Mouse (Mus musculus): ENCODE measurements around the gene Cdkl3. TPM values are rescaled to one million over a fixed set of nuclear protein-coding genes. Genes with fewer than 3 reads are reported as not detected.
A peak's percentile ranks its signal among the peaks of the same experiment; 100 is the strongest.

The Cdkl3 gene
- polyA plus RNA-seq, 1 experiment from 2014 or later: 5.4 TPM

GRCm38 (mm10) chr11:52065841-52066240, 61.8 kb downstream of the Cdkl3 start:
- Histone ChIP-seq H3K4me1 (replicated peaks) (no peaks in the 10 kb centered on the region), H3K36me3 (no peaks in the 10 kb centered on the region), H3K27ac (no peak overlapping the region), H3K27me3 (replicated peaks) (no peaks in the 10 kb centered on the region), H3K4me3 (replicated peaks) (no peak overlapping the region), H3K9me3 (no peaks in the 10 kb centered on the region), H3K4me2 (replicated peaks) (0 out of 2 replicates have a peak overlapping the region, but pooled peaks have one; percentile 31), H3K9ac (no peak overlapping the region)
- 10% methylated on average over 5 of the region's 5 CpGs for WGBS
- ATAC-seq: no peak

- no peaks in the 10 kb centered on the region for H3K27me3 ChIP-seq (replicated peaks)
- H3K4me1 ChIP-seq (replicated peaks): 0 out of 2 replicates have a peak, but pooled peaks cover 3% of the 10 kb centered on the region
- 65% methylated on average over 10 of the region's 10 CpGs for WGBS
- ATAC-seq: no peak
- no peaks in the 10 kb centered on the region for H3K9me3 ChIP-seq
- no peak overlapping the region for H3K4me3 ChIP-seq (replicated peaks)
- no peak overlapping the region for H3K4me2 ChIP-seq (replicated peaks)
- H3K9ac ChIP-seq: no peak overlapping the region
- H3K36me3 ChIP-seq: no peaks in the 10 kb centered on the region
- no peak overlapping the region for H3K27ac ChIP-seq
Measured at GRCm38 (mm10) chr11:52071768-52072167, 67.7 kb downstream of the Cdkl3 start.

- Histone ChIP-seq H3K4me2 (replicated peaks) (no peak overlapping the region), H3K4me3 (replicated peaks) (no peak overlapping the region), H3K9me3 (no peaks in the 10 kb centered on the region), H3K36me3 (no peaks in the 10 kb centered on the region), H3K4me1 (replicated peaks) (0 out of 2 replicates have a peak, but pooled peaks cover 3% of the 10 kb centered on the region), H3K27ac (no peak overlapping the region), H3K27me3 (replicated peaks) (no peaks in the 10 kb centered on the region), H3K9ac (no peak overlapping the region)
- ATAC-seq: no peak
- WGBS: 73% methylated on average over 8 of the region's 8 CpGs
Measured at GRCm38 (mm10) chr11:52073528-52074170, 69.6 kb downstream of the Cdkl3 start.

DNA sequence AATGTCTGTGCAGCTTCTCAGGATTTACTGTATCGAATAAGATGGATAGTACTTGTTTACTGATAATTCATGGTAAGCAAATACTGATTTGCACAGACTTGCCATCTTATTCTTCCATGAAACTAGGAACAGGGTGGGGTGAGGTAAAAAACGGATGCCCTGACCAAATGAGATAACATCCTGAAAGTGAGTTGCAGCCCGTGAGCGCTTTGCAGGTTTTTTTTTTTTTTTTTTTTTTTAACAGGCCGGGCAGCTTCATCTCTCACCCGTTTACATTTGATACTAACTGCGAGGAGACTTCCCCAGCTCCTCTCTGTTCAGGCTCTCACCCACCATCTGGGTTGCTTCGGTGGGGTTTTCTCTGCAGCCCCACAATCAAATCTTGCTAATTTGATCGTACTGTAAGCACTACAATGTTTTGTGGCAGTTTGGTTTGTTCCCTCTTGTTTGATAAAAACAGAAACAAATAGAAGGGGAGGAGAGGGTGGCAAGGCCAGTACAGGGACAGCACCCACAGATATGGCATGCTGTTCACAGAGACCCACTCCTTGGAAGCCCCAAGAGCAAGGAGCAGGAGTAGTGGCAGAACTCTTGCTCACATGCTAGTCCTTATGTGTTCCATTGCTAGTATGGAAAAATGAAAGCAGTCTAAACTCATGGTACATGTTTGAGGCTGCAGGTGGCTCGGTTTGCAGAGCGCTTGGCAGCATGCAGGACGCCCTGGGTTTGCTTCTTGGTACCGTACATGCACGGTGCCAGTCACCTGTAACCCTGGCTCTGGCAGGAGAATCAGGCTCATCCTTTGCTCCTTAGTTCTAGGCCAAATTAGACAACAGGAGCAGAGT, 70.8 kb downstream of the Cdkl3 start:
- Histone ChIP-seq H3K4me3 (replicated peaks) (no peak overlapping the region), H3K4me1 (replicated peaks) (0 out of 2 replicates have a peak, but pooled peaks cover 3% of the 10 kb centered on the region), H3K9me3 (no peaks in the 10 kb centered on the region), H3K9ac (no peak overlapping the region), H3K36me3 (no peaks in the 10 kb centered on the region), H3K27me3 (replicated peaks) (no peaks in the 10 kb centered on the region), H3K4me2 (replicated peaks) (no peak overlapping the region), H3K27ac (no peak overlapping the region)
- 56% methylated on average over 14 of the region's 14 CpGs for WGBS
- no peak for ATAC-seq

- Histone ChIP-seq H3K27me3 (replicated peaks) (no peaks in the 10 kb centered on the region), H3K27ac (no peak overlapping the region), H3K4me1 (replicated peaks) (0 out of 2 replicates have a peak, but pooled peaks cover 3% of the 10 kb centered on the region), H3K9me3 (no peaks in the 10 kb centered on the region), H3K4me2 (replicated peaks) (no peak overlapping the region), H3K36me3 (no peaks in the 10 kb centered on the region), H3K9ac (no peak overlapping the region), H3K4me3 (replicated peaks) (no peak overlapping the region)
- 60% methylated on average over 19 of the region's 19 CpGs for WGBS
- ATAC-seq: no peak
Measured at GRCm38 (mm10) chr11:52075794-52076633, 72.0 kb downstream of the Cdkl3 start.

DNA sequence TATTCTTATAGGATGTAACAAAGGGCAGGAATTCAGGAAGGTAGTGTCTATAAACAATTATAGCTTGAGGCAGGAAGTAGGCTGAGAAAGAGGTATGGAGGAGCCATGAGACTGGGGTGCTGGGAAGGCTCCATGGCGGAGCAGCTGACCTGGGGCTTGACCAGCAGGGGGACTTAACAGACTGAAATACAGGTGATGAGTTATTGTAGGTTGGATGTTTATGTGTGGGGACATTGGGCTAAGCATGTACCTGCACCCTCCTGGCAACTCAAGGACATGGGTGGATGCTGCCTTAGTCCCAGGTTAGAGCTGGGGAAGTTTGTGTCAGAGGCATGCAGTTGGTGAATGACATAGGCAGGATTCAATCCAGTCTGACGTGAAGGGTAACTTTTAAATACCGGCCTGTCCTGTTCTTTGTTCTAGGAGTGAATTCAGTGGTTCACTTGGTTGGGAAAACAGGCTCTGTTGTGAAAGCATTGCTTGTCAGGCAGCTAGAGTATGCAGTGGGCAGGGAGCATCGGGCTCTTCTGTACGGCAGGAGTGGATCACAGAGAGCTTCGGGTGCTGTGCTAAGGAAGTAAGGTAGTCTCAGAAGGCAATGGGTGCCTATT, 72.8 kb downstream of the Cdkl3 start:
- Histone ChIP-seq H3K9ac (no peak overlapping the region), H3K4me2 (replicated peaks) (no peak overlapping the region), H3K27ac (no peak overlapping the region), H3K27me3 (replicated peaks) (no peaks in the 10 kb centered on the region), H3K4me1 (replicated peaks) (0 out of 2 replicates have a peak, but pooled peaks cover 3% of the 10 kb centered on the region), H3K36me3 (no peaks in the 10 kb centered on the region), H3K4me3 (replicated peaks) (no peak overlapping the region), H3K9me3 (no peaks in the 10 kb centered on the region)
- 80% methylated on average over 6 of the region's 6 CpGs for WGBS
- no peak for ATAC-seq

DNA sequence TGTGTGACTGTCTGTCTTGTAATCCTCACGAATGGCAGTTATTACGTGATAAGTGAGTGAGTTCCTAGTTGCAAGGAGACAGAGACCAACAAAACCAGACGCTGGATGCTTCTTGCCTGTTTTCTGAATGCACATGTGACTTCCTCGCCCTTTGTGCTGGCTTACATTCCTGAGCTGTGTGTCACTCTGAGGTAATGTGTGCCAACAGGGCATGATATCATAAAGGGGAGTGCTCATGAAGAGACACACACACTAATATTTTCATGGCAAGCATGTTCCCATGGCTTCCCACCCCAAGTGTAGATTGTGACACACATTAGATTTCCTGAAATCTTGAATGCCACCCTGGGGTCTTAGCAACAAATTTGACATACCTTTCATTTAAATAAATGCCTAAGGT, 73.9 kb downstream of the Cdkl3 start:
- Histone ChIP-seq H3K4me3 (replicated peaks) (no peak overlapping the region), H3K27me3 (replicated peaks) (no peaks in the 10 kb centered on the region), H3K9ac (no peak overlapping the region), H3K27ac (no peak overlapping the region), H3K9me3 (no peaks in the 10 kb centered on the region), H3K36me3 (no peaks in the 10 kb centered on the region), H3K4me1 (replicated peaks) (0 out of 2 replicates have a peak, but pooled peaks cover 3% of the 10 kb centered on the region), H3K4me2 (replicated peaks) (no peak overlapping the region)
- WGBS: 66% methylated on average over 4 of the region's 4 CpGs
- no peak for ATAC-seq

DNA sequence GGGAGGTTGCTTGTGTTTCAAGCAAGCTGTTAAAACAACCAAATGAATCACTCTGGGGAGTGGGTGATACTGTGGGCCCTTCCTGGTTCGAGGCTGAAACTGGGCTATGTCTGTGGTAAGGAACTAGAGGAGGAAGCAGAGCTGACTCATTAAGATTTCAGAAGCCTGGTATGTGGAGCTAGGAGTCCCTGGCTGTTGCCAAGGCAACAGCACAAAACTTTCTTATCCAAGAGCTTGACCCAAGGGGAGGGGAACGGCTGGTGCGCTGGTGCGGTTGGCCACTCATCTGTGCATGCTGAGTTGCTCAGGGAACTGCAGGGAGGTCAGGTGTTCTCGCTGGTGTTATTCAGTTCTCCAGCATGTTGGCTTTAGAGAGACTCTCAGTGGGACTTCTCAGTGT, 76.0 kb downstream of the Cdkl3 start:
- Histone ChIP-seq H3K4me2 (replicated peaks) (no peak overlapping the region), H3K27me3 (replicated peaks) (no peaks in the 10 kb centered on the region), H3K36me3 (no peaks in the 10 kb centered on the region), H3K9ac (no peak overlapping the region), H3K27ac (no peak overlapping the region), H3K4me3 (replicated peaks) (no peak overlapping the region), H3K9me3 (no peaks in the 10 kb centered on the region), H3K4me1 (replicated peaks) (no peaks in the 10 kb centered on the region)
- ATAC-seq: peak; percentile 69
- WGBS: 27% methylated on average over 5 of the region's 5 CpGs

DNA sequence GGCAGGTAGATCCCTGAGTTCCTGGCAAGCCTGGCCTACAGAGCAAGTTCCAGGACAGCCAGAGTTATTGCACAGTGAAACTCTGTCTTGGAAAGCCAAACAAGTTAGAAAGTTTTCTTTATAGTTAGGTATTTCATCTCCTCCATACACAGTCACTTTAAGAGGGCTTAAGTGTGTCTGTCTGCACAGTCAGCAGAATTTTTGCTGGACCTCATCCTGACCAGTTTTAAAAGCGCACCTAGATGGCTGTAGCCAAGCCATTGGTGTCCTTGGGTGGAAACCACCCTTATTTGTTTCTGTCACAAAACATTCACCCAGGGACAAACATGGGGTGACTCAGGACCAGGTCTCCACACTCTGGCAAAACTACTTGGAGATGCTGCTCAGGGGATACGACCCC, 76.6 kb downstream of the Cdkl3 start:
- Histone ChIP-seq H3K4me1 (replicated peaks) (no peaks in the 10 kb centered on the region), H3K9me3 (no peaks in the 10 kb centered on the region), H3K27me3 (replicated peaks) (no peaks in the 10 kb centered on the region), H3K4me3 (replicated peaks) (no peak overlapping the region), H3K4me2 (replicated peaks) (no peak overlapping the region), H3K9ac (no peak overlapping the region), H3K36me3 (no peaks in the 10 kb centered on the region), H3K27ac (no peak overlapping the region)
- ATAC-seq: no peak
- 92% methylated on average over 2 of the region's 2 CpGs for WGBS

GRCm38 (mm10) chr11:52085857-52086203, 81.8 kb downstream of the Cdkl3 start:
- Histone ChIP-seq H3K4me2 (replicated peaks) (peak overlapping the region; percentile 17; the same call in 1 of the 2 replicates), H3K4me1 (replicated peaks) (peaks cover 7% of the 10 kb centered on the region; the same call in 1 of the 2 replicates), H3K9me3 (no peaks in the 10 kb centered on the region), H3K27me3 (replicated peaks) (no peaks in the 10 kb centered on the region), H3K36me3 (no peaks in the 10 kb centered on the region), H3K27ac (no peak overlapping the region), H3K9ac (no peak overlapping the region), H3K4me3 (replicated peaks) (no peak overlapping the region)
- WGBS: 44% methylated on average over 4 of the region's 4 CpGs
- no peak for ATAC-seq

DNA sequence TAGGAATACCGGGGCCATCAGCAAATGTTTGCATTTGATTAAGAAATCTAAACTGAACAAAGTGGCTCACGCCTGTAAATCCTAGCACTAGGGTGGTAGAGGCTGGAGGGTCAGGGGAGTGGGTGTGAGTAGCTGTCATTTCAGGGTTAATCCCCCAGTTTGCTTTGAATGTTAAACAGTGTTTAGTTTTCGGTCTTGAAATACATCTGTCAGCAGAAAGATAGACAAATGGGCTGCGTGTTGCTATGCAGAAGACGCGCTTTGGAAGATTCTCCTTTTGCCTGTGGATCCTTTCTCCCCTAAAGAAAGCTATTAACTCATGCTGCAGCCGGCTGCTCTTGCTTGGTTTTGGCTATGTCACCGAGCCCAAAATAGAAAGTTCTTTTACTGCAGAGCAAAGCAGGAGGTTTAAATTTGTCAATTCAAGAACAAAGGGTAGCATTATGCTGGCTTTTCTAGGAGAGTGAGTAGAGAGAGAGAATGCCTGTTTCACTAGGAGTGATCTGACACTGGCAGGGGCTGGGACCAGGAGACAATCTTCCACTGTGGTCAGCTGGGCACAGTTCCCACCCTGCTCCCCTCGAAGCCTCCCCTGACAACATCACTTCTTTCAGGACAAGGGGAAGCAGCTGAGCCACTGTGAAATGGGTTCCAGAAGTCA, 82.3 kb downstream of the Cdkl3 start:
- H3K4me1 ChIP-seq (replicated peaks): peaks cover 7% of the 10 kb centered on the region; the same call in 1 of the 2 replicates
- H3K9ac ChIP-seq: no peak overlapping the region
- WGBS: 29% methylated on average over 9 of the region's 9 CpGs
- no peak overlapping the region for H3K4me3 ChIP-seq (replicated peaks)
- no peak for ATAC-seq
- H3K36me3 ChIP-seq: no peaks in the 10 kb centered on the region
- no peaks in the 10 kb centered on the region for H3K9me3 ChIP-seq
- H3K4me2 ChIP-seq (replicated peaks): peak overlapping the region; percentile 17; the same call in 1 of the 2 replicates
- peak overlapping the region; percentile 28 for H3K27ac ChIP-seq
- H3K27me3 ChIP-seq (replicated peaks): no peaks in the 10 kb centered on the region

Data from intestine, embryonic 15.5 days (tissue).